Mouse (Mus musculus): Measurements from ENCODE around the gene Tmem178b. TPM values are rescaled to one million over a fixed set of nuclear protein-coding genes. Genes with fewer than 3 reads are reported as not detected.

Gene Tmem178b
- polyA plus RNA-seq, 1 experiment, result not detected

- TF ChIP-seq GATA1 (IDR thresholded peaks at IDR 0.05; ENCODE audit: low read length), result no peak
Observed at GRCm38 (mm10) chr6:40133436-40133835, 260.4 kb downstream of the Tmem178b start.

- no peak for TF ChIP-seq GATA1 (IDR thresholded peaks at IDR 0.05; ENCODE audit: low read length)
Observed at GRCm38 (mm10) chr6:40135716-40136115, 262.6 kb downstream of the Tmem178b start.

GRCm38 (mm10) chr6:40137346-40137745 is 264.3 kb downstream of the Tmem178b start:
- no peak for TF ChIP-seq GATA1 (IDR thresholded peaks at IDR 0.05; ENCODE audit: low read length)

- TF ChIP-seq GATA1 (IDR thresholded peaks at IDR 0.05; ENCODE audit: low read length), result no peak
Observed at GRCm38 (mm10) chr6:40137831-40138520, 264.9 kb downstream of the Tmem178b start.

- no peak for TF ChIP-seq GATA1 (IDR thresholded peaks at IDR 0.05; ENCODE audit: low read length)
Observed at GRCm38 (mm10) chr6:40142582-40142981, 269.5 kb downstream of the Tmem178b start.

- no peak for TF ChIP-seq GATA1 (IDR thresholded peaks at IDR 0.05; ENCODE audit: low read length)
Observed at GRCm38 (mm10) chr6:40144371-40144770, 271.3 kb downstream of the Tmem178b start.

- TF ChIP-seq GATA1 (IDR thresholded peaks at IDR 0.05; ENCODE audit: low read length), result no peak
Observed at GRCm38 (mm10) chr6:40145601-40146000, 272.5 kb downstream of the Tmem178b start.

- no peak for TF ChIP-seq GATA1 (IDR thresholded peaks at IDR 0.05; ENCODE audit: low read length)
Observed at GRCm38 (mm10) chr6:40152241-40152640, 279.2 kb downstream of the Tmem178b start.

GRCm38 (mm10) chr6:40161381-40161780 is 288.3 kb downstream of the Tmem178b start:
- no peak for TF ChIP-seq GATA1 (IDR thresholded peaks at IDR 0.05; ENCODE audit: low read length)

- TF ChIP-seq GATA1 (IDR thresholded peaks at IDR 0.05; ENCODE audit: low read length), result no peak
Observed at GRCm38 (mm10) chr6:40173559-40173958, 300.5 kb downstream of the Tmem178b start.

GRCm38 (mm10) chr6:40177870-40178269 is 304.8 kb downstream of the Tmem178b start:
- no peak for TF ChIP-seq GATA1 (IDR thresholded peaks at IDR 0.05; ENCODE audit: low read length)

- TF ChIP-seq GATA1 (IDR thresholded peaks at IDR 0.05; ENCODE audit: low read length), result no peak
Observed at GRCm38 (mm10) chr6:40180551-40180950, 307.5 kb downstream of the Tmem178b start.

- no peak for TF ChIP-seq GATA1 (IDR thresholded peaks at IDR 0.05; ENCODE audit: low read length)
Observed at GRCm38 (mm10) chr6:40200661-40201060, 327.6 kb downstream of the Tmem178b start.

GRCm38 (mm10) chr6:40202602-40203001 is 329.5 kb downstream of the Tmem178b start:
- TF ChIP-seq GATA1 (IDR thresholded peaks at IDR 0.05; ENCODE audit: low read length), result no peak

GRCm38 (mm10) chr6:40205380-40205779 is 332.3 kb downstream of the Tmem178b start:
- no peak for TF ChIP-seq GATA1 (IDR thresholded peaks at IDR 0.05; ENCODE audit: low read length)

GRCm38 (mm10) chr6:40208014-40208413 is 334.9 kb downstream of the Tmem178b start:
- TF ChIP-seq GATA1 (IDR thresholded peaks at IDR 0.05; ENCODE audit: low read length), result no peak

GRCm38 (mm10) chr6:40209172-40209571 is 336.1 kb downstream of the Tmem178b start:
- TF ChIP-seq GATA1 (IDR thresholded peaks at IDR 0.05; ENCODE audit: low read length), result no peak

All from G1E-ER4 (cell line).